Mouse (Mus musculus): ENCODE data around the gene Gm8237. TPM values are rescaled to one million over a fixed set of nuclear protein-coding genes. Genes with fewer than 3 reads are reported as not detected.
"Not testable (repeated sequence)": the region's sequence is repeated elsewhere in the genome, so short reads cannot be mapped to it uniquely, and the experiment has no call there.

The Gm8237 gene
- under 1 TPM; 0.18 to 0.22 TPM for total RNA-seq (2021)
- long read RNA-seq, experiment 1, result 0 reads
- long read RNA-seq, experiment 2, result 0 reads

DNA sequence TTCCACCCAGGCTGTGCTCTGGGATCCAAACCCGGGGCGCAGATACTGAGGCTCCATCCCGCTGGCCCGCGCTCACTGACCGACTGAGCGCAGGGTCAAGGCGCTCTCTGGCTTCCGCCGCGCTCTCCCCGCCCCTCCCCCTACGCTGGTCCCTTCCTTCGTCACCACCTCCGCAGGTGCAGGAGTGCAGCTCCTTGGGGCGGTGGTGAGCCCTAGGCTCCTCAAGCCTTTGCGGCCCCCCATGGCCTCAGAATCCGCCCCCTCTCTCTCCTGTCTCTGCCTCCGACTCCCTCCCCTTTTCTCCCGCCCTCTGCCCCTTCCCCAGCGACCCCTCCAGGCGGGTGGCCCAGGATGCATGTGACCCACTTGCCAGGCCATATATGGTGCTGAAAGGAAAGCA lies at the start of gene Gm8237:
Gene Gm8237 (minus strand): TSS at position 142 of the 400 bp plus-strand sequence.
- not testable (repeated sequence) for DNase-seq

DNA sequence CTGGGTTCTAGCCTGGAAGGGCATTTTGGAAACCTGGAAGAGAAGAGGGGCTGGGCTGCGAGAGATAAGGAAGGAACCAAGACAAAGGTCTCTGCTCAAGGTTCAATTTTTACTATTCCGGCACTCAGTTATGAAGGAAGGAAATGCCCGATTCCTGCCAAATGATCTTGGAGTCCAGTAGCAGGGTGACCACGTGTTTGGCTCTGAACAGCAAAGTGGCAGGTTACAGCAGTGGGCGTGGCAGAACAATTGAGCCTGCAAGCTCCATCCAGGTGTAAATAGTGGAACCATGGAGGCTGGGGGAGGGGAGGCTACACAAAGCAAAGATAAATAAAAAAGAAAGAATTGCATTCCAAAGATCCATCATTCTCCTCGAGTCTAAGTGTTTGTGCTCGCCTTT lies 43.1 kb upstream of the Gm8237 start:
- DNase-seq, result not testable (repeated sequence)

GRCm38 (mm10) chr14:5918330-5918942 lies 38.3 kb upstream of the Gm8237 start:
- peak in 1 of 2 experiments; percentile 2 for DNase-seq

GRCm38 (mm10) chr14:5913701-5914100 lies 33.5 kb upstream of the Gm8237 start:
- DNase-seq, result not testable (repeated sequence)

- not testable (repeated sequence) for DNase-seq
Measured at GRCm38 (mm10) chr14:5879791-5880190, 391 bp downstream of the Gm8237 start.

- DNase-seq, result peak in 1 of 2 experiments; percentile 23
Measured at GRCm38 (mm10) chr14:5879136-5879535, 1.0 kb downstream of the Gm8237 start.

GRCm38 (mm10) chr14:5855911-5856310 lies 24.3 kb downstream of the Gm8237 start:
- DNase-seq, result not testable (repeated sequence)

- DNase-seq, result not testable (repeated sequence)
Measured at GRCm38 (mm10) chr14:5830229-5830628, 50.0 kb downstream of the Gm8237 start, which contains the start of gene Gm3424. TSS of gene Gm3424 (minus strand) at chr14:5830329.

DNA sequence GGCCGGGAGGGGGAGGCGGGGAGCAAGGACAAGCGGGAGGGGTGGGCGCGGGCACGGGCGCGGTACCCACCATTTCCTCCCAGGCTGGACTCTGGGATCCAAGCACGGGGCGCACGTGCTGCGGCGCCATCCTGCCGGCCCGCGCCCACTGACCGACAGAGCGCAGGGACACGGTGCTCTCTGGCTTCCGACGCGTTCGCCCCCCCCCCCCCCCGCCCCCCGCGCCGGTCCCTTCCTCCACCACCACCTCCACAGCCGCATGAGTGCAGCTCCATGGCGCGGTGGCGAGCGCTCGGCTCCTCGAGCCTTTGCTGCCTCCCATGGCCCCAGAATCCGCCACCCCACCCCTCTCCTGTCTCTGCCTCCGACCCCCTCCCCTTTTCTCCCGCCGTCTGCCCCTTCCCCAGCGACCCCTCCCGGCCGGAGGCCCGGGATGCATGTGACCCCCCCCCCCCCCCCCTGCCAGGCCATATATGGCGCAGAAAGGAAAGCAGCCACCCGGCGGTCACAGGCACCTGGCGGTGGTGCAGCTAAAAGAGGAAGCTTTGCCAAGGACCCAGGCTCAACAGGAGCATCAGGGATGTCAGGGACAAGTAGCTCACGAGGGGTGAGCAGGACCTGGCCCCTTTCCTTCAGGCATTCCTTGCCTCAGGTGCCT lies 67.4 kb downstream of the Gm8237 start:
- DNase-seq, result not testable (repeated sequence)

Other genes with a start within 250 kb of the Gm8237 start
- not detected for gene Gm8265, start 247.4 kb downstream of the Gm8237 start, total RNA-seq (2021)
- gene Gm9603, start 192.9 kb downstream of the Gm8237 start, total RNA-seq (2021), result not detected
- gene Gm3373, start 138.8 kb downstream of the Gm8237 start, total RNA-seq (2021), result not detected
- gene Gm3383, start 72.4 kb downstream of the Gm8237 start, total RNA-seq (2021), result under 1 TPM in 1 of 2 experiments, not detected in 1; 0.77 TPM
- gene Gm3424, start 50.1 kb downstream of the Gm8237 start, total RNA-seq (2021), result not detected
- gene Gm3248, start 81.4 kb upstream of the Gm8237 start, total RNA-seq (2021), result under 1 TPM in 1 of 2 experiments, not detected in 1; 0.37 TPM
- gene Gm3453, start 98.8 kb upstream of the Gm8237 start, total RNA-seq (2021), result not detected
- gene Gm6337, start 177.9 kb upstream of the Gm8237 start, total RNA-seq (2021), result not detected
- under 1 TPM in 1 of 2 experiments, not detected in 1; 0.18 TPM for gene Gm8206, start 213.6 kb upstream of the Gm8237 start, total RNA-seq (2021)
- gene Gm3468, start 228.3 kb upstream of the Gm8237 start, total RNA-seq (2021), result not detected
- gene Gm3476, start 245.4 kb upstream of the Gm8237 start, total RNA-seq (2021), result not detected